Mouse (Mus musculus): ENCODE results near the gene Plekho2. TPM values are rescaled to one million over a fixed set of nuclear protein-coding genes. Genes with fewer than 3 reads are reported as not detected.

The Plekho2 gene
- total RNA-seq (2021) = 10 to 100 TPM; 18.3 to 21.2 TPM

DNA sequence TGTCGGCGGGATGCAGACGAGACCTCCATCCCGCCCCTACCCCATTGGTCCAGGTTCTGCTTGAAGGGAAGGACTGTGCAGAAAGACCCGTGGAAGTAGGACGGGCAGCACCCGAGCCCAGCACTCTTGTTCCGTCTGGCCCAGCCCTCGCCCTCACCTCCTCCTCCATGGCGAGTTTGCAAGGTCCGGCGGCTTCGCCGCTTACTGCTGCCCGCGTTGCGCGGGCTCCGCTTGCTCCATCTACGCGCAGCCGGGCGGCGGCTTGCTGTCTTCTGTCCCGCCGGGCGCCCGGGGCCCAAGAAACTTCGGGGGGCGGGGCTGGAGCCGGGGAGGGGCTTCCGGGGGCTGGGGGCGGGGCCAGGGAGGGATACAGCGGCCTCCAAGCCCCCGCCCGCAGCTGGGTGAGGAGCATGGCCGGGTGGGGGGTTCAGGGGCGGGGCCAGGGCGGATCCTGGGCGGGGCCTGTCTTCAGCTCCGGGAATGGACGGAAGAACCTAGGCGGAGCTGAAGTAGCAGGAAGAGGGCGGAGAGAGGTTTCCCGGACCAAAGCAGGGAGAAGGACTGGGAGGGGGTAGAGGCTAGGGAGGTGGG, at the start of gene Plekho2:
Gene Plekho2, minus strand, starts transcription at position 260 of the 591 bp plus-strand sequence.
- intact Hi-C loops (cut with DNase I) = loop anchor here (2.0 to 10.0 kb wide), 5 partner anchors 17 to 148 kb away; partner anchors contain the start of gene Spg21
- DNase-seq = peak; percentile 94 to 95

DNA sequence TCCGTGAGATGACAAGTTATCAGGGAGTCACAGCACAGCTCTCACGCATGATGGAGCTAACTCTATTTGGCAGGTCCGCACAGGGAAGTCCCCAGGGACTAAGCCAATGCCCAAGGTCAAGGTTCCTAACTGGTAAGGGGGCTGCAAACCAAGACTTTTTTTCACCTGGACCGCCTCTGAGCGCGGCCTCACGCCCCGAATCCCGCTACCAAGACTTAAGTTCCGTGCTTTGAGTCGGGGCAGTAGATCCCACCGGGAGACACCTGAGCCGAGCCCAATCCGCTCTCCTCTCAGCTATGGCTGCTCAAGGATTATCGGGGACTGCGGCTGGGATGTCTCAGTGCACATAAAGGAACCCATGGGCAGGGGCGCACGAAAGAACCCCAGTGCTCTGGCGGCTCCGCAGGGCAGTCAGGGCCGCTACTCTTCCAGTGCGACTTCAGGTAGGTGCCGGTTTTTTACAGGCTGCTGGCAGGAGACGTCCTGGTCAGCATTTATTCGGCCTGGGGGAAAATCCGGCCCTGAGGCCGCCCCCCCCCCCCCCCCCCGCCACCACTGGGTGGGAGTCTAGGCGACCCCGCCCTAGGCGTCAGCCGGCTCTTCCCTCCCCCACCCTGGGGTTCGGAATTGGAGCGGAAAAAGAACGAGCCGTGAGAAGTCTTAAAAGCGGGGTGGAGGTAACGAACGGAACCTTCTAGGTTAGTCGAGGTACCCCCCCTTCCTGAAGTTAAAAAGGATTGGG, 49.4 kb upstream of the Plekho2 start, which contains the start of gene Rbpms2:
Gene Rbpms2, plus strand, starts transcription at position 624 of the 742 bp plus-strand sequence.
- DNase-seq = peak; percentile 67 to 72

DNA sequence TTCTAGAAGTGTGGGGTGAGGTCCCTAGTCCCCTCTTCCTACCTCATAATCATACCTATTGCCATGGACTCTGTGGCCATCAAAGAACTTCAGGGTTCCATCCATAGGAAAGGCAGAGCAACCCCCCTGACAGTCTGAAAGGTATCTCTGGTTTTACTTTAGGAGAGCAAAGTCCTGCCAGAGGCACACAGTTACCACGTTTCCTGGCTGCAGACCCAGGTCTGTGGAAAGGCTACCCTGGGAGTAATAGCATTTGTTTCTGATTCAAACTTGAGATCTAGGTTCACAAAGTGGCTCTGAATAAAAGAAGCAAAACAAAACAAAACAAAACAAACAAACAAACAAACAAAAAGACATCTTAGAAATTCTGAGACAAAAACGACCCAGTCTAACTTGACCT, 44.4 kb upstream of the Plekho2 start:
- DNase-seq = no peak
- intact Hi-C loops (cut with DNase I) = no loop called here

More for the DNA sequence above, 49.4 kb upstream of the Plekho2 start, which contains the start of gene Rbpms2:
- intact Hi-C loops (cut with DNase I) = loop anchor here (2.0 kb wide), 1 partner anchor 32 kb away; no protein-coding TSS in a partner anchor

DNA sequence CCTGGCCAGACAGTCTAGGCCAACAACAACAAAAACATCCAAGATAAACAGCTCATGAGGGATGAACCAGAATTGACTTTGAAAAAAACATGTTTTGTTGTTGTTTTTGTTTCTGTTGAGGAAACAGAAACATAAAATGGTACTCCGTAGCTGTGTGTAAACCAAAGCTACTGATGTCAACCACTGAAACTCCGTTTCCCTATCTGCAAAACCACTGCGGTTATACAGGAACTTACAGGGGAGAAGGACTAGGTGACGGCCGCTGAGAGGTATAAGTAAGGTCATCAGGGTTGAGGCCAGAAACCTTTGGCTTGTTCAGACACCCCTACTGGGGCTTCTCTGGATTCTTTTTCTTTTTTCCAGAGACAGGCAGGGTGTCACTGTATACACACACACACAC, 43.0 kb upstream of the Plekho2 start:
- no peak for DNase-seq
- intact Hi-C loops (cut with DNase I) = no loop called here

DNA sequence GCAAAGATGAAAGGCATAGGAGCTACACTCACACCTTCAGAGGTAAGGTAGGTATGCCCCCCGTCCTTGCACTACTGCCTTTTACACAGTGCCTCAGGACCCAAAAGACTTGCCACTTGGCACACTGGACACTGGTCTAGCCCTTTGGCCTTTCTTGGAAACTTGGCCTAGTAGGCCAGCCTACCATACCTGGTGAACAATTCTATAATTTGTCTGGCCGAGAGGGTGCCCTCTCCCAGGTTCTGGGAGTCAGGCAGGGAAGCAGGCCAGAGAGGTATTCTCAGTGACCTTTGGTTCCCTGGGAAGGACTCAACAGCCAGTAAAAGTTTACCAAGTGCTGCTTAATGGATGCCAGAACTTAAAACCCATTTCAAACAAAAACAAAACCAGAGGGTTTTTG, 41.8 kb upstream of the Plekho2 start:
- intact Hi-C loops (cut with DNase I) = no loop called here
- DNase-seq = no peak

DNA sequence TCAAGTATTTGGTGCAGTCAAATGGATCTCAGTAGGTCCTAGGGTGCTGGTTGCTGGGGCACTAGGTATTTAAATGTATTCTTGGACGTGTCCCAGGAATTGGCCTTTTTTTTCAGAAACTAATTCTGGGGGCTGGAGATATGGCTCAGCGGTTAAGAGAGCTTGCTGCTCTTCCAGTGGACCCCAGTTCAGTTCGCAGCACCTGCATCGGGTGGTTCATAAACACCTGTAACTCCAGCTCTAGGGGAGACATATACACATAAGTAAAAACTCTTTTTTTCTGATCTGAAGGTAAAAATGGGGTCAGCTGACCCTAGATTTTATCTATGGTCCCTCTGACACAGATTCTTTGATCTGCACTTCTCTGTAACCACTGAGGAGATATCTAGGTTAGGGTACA, 41.4 kb upstream of the Plekho2 start:
- intact Hi-C loops (cut with DNase I) = no loop called here
- DNase-seq = no peak

DNA sequence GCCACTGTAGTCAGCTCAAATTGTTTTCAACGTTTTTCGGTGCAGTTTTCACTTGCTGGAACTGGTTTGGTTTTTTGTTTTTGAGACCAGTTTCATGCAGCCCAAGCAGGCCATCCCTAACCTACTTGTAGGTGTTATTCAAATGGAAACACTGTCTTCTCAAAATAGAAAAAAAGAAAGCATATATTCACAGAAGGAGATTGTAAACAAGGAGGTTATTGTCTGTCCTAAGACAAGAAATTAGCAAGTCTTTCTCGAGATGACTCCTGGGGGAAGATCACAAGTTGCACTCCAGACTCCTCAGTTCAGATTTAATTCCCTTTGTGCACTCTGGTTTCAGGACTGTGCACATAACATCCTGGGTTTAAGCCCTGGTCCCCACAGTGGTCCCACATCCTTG, 39.5 kb upstream of the Plekho2 start:
- intact Hi-C loops (cut with DNase I) = no loop called here
- no peak for DNase-seq

DNA sequence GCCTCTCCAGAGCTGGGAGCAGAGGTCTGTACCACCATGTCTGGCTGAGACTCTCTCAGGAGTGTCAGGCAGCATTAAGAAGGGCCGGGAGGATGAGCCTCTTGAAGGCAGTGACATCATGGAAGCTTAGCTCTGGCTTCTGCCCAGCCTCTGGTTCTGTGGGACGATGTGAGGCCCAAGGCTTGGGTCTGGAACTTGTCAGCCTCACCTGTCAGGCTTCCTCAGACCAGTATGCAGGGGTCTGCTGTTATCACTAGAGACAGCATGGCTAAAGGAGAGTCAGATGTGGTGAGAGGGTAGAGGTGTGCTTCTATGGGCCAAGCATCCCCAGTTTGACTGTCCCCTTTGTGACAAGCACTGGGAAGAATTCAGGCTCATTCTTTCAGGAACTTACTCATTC, 33.3 kb upstream of the Plekho2 start:
- no peak for DNase-seq
- intact Hi-C loops (cut with DNase I) = no loop called here

DNA sequence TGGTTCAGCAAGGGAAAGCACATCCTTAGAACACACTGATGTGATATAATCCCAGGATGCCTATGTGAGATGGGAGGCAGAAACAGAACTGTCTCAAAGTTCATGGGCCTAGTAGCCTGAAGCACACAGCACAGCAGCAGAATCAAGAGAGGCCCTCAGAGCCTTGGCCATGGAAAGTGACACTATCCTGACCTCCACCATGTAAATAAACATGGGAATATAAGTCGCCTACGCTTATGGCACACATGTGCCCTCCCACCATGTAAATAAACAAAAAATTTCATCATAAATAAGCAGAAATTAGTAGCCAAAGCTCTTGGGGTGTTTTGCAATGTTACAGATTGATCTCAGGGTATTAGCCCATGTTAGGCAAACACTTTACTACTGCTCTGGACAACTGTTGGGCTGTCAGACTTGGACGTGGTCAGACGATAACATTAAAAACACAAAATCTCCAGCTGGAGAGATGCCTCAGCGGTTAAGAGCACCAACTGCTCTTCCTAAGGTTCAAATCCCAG, 32.2 kb upstream of the Plekho2 start:
- intact Hi-C loops (cut with DNase I) = no loop called here
- no peak for DNase-seq

DNA sequence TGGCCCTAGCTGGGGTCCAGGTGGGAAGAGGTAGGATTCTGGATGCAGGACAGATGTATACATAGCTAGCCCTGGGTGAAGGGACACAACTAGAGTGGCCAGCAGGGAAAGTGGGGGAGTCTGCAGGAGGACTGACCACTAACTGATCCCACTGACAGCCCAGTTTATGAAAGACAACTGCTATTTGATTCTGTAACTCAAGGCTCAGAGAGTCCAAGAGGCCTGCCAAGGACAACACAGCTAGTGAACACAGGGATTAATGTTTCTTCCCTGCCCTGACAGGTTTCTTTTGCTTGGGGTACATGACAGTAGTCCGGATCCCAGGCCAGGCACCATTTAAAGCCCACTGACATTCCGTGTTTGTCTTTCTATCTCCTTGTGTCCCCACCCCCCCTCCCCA, 27.3 kb upstream of the Plekho2 start:
- no peak for DNase-seq
- intact Hi-C loops (cut with DNase I) = loop anchor here (2.0 kb wide), 1 partner anchor 20 kb away; no protein-coding TSS in a partner anchor

DNA sequence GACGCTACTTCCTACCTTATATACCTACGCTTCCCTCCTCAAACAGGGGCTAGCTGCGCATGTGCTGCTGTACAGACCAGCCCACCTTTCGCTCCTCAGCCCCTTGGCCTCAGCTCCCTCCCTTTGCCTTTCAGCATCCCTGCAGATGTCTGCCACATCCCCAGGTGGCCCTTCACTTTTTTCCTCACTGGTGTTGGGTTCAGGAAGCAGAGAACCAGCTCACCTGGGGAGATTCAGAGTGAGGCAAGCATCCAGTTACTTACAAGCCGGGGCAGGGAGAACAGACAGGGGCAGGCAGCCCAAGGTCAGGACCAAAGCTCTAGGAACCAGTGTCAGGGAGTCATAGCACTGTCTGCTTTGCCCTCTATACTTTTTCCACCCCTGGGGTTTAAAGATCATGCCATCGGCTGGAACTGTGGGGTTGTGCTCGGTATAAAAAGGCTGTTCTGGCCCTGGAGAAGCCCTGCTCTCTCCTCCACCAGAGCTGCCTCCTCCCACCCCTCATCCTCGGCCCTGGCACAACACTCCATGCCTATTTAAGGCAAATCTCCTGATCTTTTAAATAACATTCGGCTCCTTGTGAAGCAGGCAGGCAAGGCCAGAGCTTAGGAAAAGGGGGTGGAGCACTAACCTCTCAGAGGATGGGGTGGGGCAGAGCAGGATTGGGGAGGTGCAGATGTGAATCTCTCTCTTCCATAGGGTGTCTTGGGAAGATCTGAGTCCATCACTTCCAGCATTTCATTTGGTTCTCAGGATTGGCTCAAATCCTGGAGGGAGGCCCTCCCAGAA, 26.7 kb upstream of the Plekho2 start:
- DNase-seq = no peak
- intact Hi-C loops (cut with DNase I) = loop anchor here (2.0 kb wide), 1 partner anchor 20 kb away; no protein-coding TSS in a partner anchor

DNA sequence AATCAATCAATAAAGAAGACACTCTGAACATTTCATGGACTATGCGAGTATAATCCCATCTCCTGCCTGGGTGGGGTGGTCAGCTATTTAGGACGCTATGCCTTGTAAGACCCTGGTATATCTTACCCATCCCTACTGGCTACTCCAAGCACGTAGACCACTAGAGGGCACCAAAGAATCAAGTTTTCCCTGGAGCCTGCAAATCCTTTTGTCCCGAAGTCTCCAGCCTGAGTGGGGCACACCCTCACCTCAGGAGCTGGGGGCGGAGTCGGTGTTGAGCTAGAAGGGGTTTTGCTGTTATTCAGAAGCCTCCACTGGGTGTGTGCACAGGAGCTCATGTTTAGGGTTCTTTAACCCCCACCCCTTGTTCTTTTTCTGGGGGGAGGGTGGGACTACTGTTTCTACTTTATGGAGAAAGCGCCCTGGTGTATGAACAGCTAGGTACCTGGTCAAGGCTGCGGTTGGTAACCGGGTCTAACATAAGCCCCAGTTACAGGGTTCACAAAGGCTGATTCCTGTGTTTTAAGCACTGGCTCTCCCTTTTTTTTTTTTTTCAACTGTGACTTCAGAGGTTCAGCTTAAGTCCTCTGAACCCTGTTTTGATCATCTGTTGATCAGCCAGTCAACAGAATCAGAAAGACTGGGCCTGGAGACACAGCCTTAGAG, 25.8 kb upstream of the Plekho2 start:
- DNase-seq = peak; percentile 75 to 85
- intact Hi-C loops (cut with DNase I) = loop anchor here (1.0 to 2.0 kb wide), 3 partner anchors 21 to 245 kb away; no protein-coding TSS in a partner anchor

DNA sequence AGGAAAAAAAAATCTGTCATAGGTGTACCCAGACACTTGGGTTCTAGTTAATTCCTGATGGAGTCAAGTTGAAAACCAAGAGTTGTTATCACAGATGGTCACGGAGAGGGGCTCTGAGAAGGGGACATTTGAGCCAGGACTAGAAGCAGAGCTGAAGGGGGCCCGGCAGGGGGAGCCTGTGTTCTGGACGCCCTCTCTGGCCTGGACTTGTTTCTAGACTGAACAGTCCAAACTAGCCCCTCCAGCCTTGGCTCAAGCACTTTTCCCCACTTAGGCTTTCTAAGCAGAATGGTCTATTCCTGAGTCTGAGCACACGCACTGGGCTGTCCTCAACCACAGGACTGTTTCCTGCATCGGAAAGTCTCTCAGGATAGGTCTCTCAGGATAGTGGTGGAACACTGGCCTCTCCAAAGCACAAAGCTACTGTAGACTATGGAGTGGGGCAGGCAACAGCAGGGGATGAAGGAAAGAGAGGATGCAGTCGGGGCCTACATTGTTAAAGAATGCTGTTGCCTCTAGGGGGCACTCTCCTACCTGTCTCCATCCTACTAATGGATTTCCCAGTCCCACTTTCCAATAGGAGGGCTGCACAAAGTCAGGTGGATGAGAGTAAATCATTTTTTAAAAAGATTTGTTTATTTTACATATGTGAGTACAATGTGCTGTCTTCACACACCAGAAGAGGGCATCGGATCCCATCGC, 23.7 kb upstream of the Plekho2 start:
- peak in 1 of 2 experiments; percentile 27 for DNase-seq
- intact Hi-C loops (cut with DNase I) = loop anchor here (2.0 kb wide), 1 partner anchor 247 kb away; no protein-coding TSS in a partner anchor

DNA sequence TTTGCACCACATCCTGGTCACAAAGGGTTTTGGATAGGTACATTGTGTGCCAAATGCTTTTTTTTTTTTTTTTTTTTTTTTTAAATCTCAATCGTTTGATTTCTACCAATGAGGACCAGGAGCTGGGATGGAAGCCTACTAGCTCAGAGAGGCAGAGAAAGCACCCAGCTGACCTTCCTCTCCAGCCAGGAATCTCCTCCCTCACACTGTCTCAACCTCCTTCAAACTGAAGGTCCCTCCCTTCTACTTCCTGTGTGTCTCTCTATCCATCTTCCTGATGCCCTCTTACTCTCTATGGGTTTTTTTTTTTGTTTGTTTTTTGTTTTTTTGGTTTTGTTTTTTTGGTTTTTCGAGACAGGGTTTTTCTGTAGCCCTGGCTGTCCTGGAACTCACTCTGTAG, 21.1 kb upstream of the Plekho2 start:
- intact Hi-C loops (cut with DNase I) = no loop called here
- DNase-seq = no peak

DNA sequence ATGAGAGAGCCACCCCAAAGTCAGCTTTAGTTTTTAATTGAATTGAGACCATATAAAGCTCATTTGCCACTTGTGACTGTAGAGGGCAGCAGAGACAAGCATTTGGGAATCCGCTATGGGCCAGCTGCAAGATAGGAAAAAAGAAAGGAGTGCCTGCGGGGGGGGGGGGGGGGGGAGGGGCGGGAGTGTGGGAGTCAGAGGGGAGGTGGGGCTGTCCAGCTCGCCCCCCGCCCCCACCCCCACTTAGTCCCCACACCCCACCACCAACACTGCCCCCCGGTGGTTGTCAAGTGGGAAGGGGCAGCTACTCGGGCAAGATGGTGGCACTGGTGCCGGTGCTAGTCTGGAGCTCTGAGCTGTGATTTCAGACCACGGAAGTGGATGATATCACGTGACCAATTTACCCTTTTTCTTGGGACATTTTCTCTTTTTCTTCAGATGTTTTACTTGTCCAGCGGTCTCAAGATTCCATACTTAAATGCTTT, 19.0 kb upstream of the Plekho2 start:
- intact Hi-C loops (cut with DNase I) = no loop called here
- DNase-seq = peak; percentile 66 to 78

DNA sequence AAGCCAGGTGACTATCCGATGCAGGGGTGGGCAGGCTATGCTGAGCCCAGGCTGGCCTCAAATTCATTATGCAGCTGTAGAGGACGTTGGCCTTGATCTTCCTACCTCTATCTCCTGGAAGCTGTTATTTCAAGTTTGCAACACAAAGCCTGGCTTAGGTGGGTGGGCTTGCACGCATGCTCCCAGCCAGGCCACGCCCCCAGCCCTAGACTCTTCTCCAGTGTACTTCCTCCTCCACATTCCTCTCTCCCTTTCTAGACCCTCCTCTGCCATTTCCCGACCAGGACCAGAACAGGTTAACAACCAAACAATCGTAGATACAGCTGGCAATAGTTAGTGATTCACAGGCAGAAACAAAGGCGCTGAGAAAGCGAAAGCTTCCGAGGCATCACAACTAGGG, 13.8 kb upstream of the Plekho2 start:
- DNase-seq = no peak
- intact Hi-C loops (cut with DNase I) = no loop called here

DNA sequence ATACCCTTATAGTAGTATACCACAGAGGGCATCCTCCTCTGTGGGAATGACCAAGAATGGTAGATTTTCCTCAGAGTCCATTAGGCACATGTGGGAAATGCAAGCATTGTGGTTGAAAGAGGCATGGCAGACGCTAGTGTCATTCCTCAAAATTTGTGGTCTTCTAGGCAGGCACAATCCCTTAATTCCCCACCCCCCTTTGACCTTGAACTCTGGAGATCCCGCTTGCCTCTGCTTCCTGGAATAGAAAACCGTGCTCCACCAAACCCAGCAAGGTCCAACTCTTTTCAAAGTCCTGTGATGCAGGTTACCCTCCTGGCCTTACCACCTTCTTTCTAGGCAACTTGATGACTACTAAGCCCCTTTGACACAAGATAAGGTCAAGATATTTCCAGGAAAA, 12.9 kb upstream of the Plekho2 start:
- DNase-seq = no peak
- intact Hi-C loops (cut with DNase I) = no loop called here

DNA sequence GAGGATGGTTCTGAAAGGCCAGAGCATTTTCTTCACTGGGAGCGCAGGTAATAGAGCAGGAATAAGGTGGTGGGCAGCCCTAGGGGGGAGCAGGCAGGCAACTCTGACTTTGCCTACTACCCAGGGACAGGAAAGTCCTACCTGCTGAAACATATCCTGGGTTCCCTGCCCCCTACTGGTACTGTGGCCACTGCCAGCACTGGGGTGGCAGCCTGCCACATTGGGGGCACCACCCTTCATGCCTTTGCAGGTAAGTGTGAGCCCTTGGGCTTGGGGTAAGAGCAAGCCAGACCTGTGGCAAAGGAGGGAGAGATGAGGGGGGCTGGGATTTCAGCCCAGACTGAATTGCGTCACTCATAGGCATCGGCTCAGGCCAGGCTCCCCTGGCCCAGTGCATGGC, 9.3 kb upstream of the Plekho2 start:
- DNase-seq = no peak
- intact Hi-C loops (cut with DNase I) = loop anchor here (5.0 to 10.0 kb wide), 2 partner anchors 124 to 197 kb away; partner anchors contain the start of genes Kbtbd13 and Spg21

Measured in heart, postnatal 10 days (tissue).